Mouse (Mus musculus): ENCODE data around the gene Actl6a. TPM values are rescaled to one million over a fixed set of nuclear protein-coding genes. Genes with fewer than 3 reads are reported as not detected.

Gene Actl6a
- total and polyA plus RNA-seq, 2 experiments from 2014 or later = 42.2 to 52.9 TPM

- Histone ChIP-seq H3K9me3 (ENCODE audit: low read length) (no peaks in the 10 kb centered on the region), H3K4me1 (ENCODE audit: insufficient read depth, low read length) (no peaks in the 10 kb centered on the region), H3K27me3 (ENCODE audit: insufficient read depth, low read length) (no peaks in the 10 kb centered on the region), H3K4me3 (ENCODE audit: low read length) (no peak overlapping the region), H3K9ac (replicated peaks; ENCODE audit: low read length) (no peak overlapping the region), H3K4me2 (ENCODE audit: low read depth, low read length) (no peak overlapping the region), H3K36me3 (ENCODE audit: insufficient read depth, low read length) (no peaks in the 10 kb centered on the region), H3K27ac (no peak overlapping the region)
- TF ChIP-seq CTCF (IDR thresholded peaks at IDR 0.05; ENCODE audit: low read depth) = no peak
- no peak for ATAC-seq
- 68% methylated on average over 8 of the region's 8 CpGs for WGBS
- no peak for DNase-seq (ENCODE audit: low spot score)
Observed at GRCm38 (mm10) chr3:32660831-32661555, 45.1 kb upstream of the Actl6a start.

- H3K4me3 ChIP-seq (ENCODE audit: low read length) = no peak overlapping the region
- no peak overlapping the region for H3K27ac ChIP-seq
- no peaks in the 10 kb centered on the region for H3K9me3 ChIP-seq (ENCODE audit: low read length)
- H3K36me3 ChIP-seq (ENCODE audit: insufficient read depth, low read length) = no peaks in the 10 kb centered on the region
- DNase-seq (ENCODE audit: low spot score) = no peak
- H3K9ac ChIP-seq (replicated peaks; ENCODE audit: low read length) = no peak overlapping the region
- no peaks in the 10 kb centered on the region for H3K27me3 ChIP-seq (ENCODE audit: insufficient read depth, low read length)
- H3K4me1 ChIP-seq (ENCODE audit: insufficient read depth, low read length) = no peaks in the 10 kb centered on the region
- no peak for TF ChIP-seq CTCF (IDR thresholded peaks at IDR 0.05; ENCODE audit: low read depth)
- H3K4me2 ChIP-seq (ENCODE audit: low read depth, low read length) = no peak overlapping the region
- ATAC-seq = no peak
- 91% methylated on average over 3 of the region's 3 CpGs for WGBS
Observed at GRCm38 (mm10) chr3:32661556-32661930, 44.6 kb upstream of the Actl6a start.

DNA sequence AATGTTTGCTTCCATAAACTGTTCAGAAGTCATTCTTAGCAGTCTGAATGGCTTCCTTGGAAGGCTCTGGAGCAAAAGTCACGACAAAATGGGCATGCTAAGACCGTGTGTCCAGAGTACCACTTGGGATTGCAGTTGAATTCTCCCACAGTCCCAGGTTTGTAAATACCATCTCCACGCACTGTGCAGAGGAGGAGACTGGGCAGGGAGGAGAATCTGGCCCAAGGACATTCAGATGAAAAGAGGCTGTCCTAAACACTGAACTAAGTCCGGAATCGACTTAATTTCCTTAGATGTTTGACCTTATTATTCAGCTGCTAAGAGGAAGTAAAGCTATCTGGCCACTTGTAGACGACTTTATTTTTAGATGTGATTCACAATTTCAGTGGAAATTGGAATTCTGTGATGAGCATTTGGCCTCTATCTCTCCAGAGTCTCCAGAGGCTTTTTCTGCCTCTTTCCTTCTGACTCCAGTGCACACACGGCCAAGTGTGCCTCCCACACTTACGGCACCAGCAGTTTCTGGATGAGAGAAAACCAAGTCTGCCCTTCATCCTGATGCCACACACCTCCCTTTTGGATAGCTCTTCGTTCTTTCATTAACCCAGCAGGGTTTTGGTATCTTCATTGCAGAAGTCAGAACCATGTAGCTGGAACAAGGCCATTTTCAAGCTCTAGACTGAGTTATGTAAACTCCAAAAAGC, 37.7 kb upstream of the Actl6a start:
- H3K36me3 ChIP-seq (ENCODE audit: insufficient read depth, low read length) = no peaks in the 10 kb centered on the region
- DNase-seq (ENCODE audit: low spot score) (no peak), ATAC-seq (no peak)
- no peak overlapping the region for H3K9ac ChIP-seq (replicated peaks; ENCODE audit: low read length)
- WGBS = 71% methylated on average over 9 of the region's 9 CpGs
- H3K27ac ChIP-seq = peak overlapping the region; percentile 70
- H3K4me3 ChIP-seq (ENCODE audit: low read length) = no peak overlapping the region
- no peaks in the 10 kb centered on the region for H3K4me1 ChIP-seq (ENCODE audit: insufficient read depth, low read length)
- H3K27me3 ChIP-seq (ENCODE audit: insufficient read depth, low read length) = no peaks in the 10 kb centered on the region
- H3K4me2 ChIP-seq (ENCODE audit: low read depth, low read length) = peak overlapping the region; percentile 11; the same call in 1 of the 2 replicates
- no peaks in the 10 kb centered on the region for H3K9me3 ChIP-seq (ENCODE audit: low read length)
- no peak for TF ChIP-seq CTCF (IDR thresholded peaks at IDR 0.05; ENCODE audit: low read depth)

DNA sequence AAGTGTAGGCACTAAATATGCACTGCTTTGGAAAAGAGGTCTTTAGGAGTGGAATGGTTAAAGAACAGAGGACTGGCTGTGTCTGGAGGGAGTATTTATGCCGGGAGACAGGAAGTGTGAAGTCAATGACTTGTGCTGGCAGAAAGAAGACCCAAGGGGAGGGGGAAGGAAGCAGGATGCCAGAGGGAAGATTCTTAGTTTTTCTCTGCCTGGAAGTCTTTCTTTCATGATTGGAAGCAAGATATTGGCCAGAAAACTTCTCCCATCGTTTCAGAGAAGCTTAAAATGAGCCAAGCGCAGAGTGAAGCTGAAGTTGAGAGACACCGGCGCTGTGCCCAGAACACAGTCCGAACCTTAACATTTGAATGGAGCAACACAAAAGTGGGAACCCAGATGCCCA, 36.9 kb upstream of the Actl6a start:
- Histone ChIP-seq H3K4me2 (ENCODE audit: low read depth, low read length) (peak overlapping the region; percentile 19; the same call in 1 of the 2 replicates), H3K36me3 (ENCODE audit: insufficient read depth, low read length) (no peaks in the 10 kb centered on the region), H3K27me3 (ENCODE audit: insufficient read depth, low read length) (no peaks in the 10 kb centered on the region), H3K9ac (replicated peaks; ENCODE audit: low read length) (no peak overlapping the region), H3K27ac (peak overlapping the region; percentile 70; the same call in 1 of the 2 replicates), H3K9me3 (ENCODE audit: low read length) (no peaks in the 10 kb centered on the region), H3K4me3 (ENCODE audit: low read length) (0 out of 2 replicates have a peak overlapping the region, but pooled peaks have one; percentile 4), H3K4me1 (ENCODE audit: insufficient read depth, low read length) (no peaks in the 10 kb centered on the region)
- TF ChIP-seq CTCF (IDR thresholded peaks at IDR 0.05; ENCODE audit: low read depth) = no peak
- ATAC-seq (peak; percentile 87), DNase-seq (ENCODE audit: low spot score) (peak; percentile 57)
- WGBS = 61% methylated on average over 6 of the region's 6 CpGs

GRCm38 (mm10) chr3:32670196-32670595, 35.9 kb upstream of the Actl6a start:
- Histone ChIP-seq H3K9ac (replicated peaks; ENCODE audit: low read length) (no peak overlapping the region), H3K27me3 (ENCODE audit: insufficient read depth, low read length) (no peaks in the 10 kb centered on the region), H3K27ac (no peak overlapping the region), H3K36me3 (ENCODE audit: insufficient read depth, low read length) (no peaks in the 10 kb centered on the region), H3K4me2 (ENCODE audit: low read depth, low read length) (no peak overlapping the region), H3K4me3 (ENCODE audit: low read length) (no peak overlapping the region), H3K4me1 (ENCODE audit: insufficient read depth, low read length) (no peaks in the 10 kb centered on the region), H3K9me3 (ENCODE audit: low read length) (no peaks in the 10 kb centered on the region)
- ATAC-seq (no peak), DNase-seq (ENCODE audit: low spot score) (no peak)
- TF ChIP-seq CTCF (IDR thresholded peaks at IDR 0.05; ENCODE audit: low read depth) = no peak
- WGBS = 95% methylated on average over 4 of the region's 4 CpGs

GRCm38 (mm10) chr3:32673151-32673550, 32.9 kb upstream of the Actl6a start:
- no peak overlapping the region for H3K27ac ChIP-seq
- H3K4me1 ChIP-seq (ENCODE audit: insufficient read depth, low read length) = no peaks in the 10 kb centered on the region
- no peaks in the 10 kb centered on the region for H3K27me3 ChIP-seq (ENCODE audit: insufficient read depth, low read length)
- no peak overlapping the region for H3K4me2 ChIP-seq (ENCODE audit: low read depth, low read length)
- TF ChIP-seq CTCF (IDR thresholded peaks at IDR 0.05; ENCODE audit: low read depth) = no peak
- no peaks in the 10 kb centered on the region for H3K9me3 ChIP-seq (ENCODE audit: low read length)
- ATAC-seq = no peak
- no peak overlapping the region for H3K9ac ChIP-seq (replicated peaks; ENCODE audit: low read length)
- no peak overlapping the region for H3K4me3 ChIP-seq (ENCODE audit: low read length)
- no peak for DNase-seq (ENCODE audit: low spot score)
- H3K36me3 ChIP-seq (ENCODE audit: insufficient read depth, low read length) = no peaks in the 10 kb centered on the region

DNA sequence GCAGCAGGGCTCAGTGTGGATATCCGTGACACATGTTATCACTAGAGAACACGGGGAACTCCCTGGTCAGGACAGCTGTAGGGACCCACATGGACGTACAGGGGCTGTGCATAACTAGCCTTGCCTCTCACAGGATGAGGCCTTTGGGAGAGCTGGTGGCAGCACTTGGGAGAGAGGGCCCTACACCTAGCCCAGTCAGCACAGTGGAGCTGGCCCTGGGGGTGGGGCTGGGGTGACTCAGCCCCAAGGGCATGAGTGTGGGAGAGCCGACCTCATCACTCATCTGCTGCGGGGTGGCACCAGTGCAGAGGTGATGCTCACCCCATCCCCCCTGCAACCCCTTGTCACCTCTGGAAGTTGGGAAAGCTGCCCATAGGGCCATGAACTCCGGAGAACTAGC, 29.7 kb upstream of the Actl6a start:
- no peak for TF ChIP-seq CTCF (IDR thresholded peaks at IDR 0.05; ENCODE audit: low read depth)
- ATAC-seq = no peak
- Histone ChIP-seq H3K4me2 (ENCODE audit: low read depth, low read length) (no peak overlapping the region), H3K27me3 (ENCODE audit: insufficient read depth, low read length) (no peaks in the 10 kb centered on the region), H3K9ac (replicated peaks; ENCODE audit: low read length) (no peak overlapping the region), H3K27ac (no peak overlapping the region), H3K36me3 (ENCODE audit: insufficient read depth, low read length) (no peaks in the 10 kb centered on the region), H3K4me3 (ENCODE audit: low read length) (no peak overlapping the region), H3K4me1 (ENCODE audit: insufficient read depth, low read length) (no peaks in the 10 kb centered on the region), H3K9me3 (ENCODE audit: low read length) (no peaks in the 10 kb centered on the region)
- WGBS = 93% methylated on average over 6 of the region's 6 CpGs
- DNase-seq (ENCODE audit: low spot score) = no peak

Data from hindbrain, postnatal 0 days (tissue).